Mouse (Mus musculus) cerebral cortex, adult 2 months (tissue): ENCODE data around the gene Lancl1.

Experiments
- WGBS: fragments of 180-500 bp; shearing (Covaris S2); methylation state at CpG from one replicate; pipeline ENCODE4 v1.1.7; 2018; 5-methylcytosine and 5-hydroxymethylcytosine counted together

The Lancl1 gene

DNA sequence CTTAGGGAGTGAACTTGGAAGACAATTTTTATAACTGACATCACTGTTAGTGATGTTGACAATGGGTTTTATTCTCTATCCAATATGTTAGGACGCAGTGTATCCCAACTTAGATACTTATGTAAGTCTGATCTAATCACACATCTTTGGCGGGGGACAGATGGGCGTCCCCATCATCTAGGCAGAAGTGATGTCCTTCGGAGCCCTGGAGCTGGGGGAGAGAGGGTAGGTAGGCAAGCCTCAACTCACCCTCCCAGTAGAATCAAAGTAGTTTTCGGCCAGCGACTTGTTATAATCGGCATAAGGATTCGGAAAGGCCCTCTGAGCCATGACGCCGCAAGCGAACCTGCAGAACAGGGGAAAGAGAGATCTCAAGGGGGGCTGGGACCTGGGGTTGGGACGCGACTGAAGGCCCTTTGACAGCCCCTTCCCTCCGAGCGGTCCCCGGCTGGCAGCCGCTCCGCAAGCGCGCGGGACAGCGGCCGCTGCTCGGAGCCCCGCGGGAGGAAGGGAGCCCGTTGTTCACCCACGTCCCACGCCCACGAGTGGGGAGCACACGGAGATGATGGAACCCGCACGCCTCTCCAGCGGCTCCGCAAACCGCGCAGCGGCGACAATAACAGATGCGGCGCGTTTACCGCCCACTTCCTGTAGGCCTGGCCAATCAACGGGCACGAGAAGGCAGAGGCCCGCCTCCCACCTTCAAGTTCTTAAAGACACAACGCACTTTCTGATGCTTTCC lies at the start of gene Lancl1:
Lancl1 (minus strand) TSS at position 627 of the 742 bp plus-strand sequence.
- WGBS = under 1% methylated on average over 47 of the region's 47 CpGs

- WGBS = 78% methylated on average over 7 of the region's 7 CpGs
Measured at GRCm38 (mm10) chr1:67079146-67079545, 40.5 kb upstream of the Lancl1 start.

DNA sequence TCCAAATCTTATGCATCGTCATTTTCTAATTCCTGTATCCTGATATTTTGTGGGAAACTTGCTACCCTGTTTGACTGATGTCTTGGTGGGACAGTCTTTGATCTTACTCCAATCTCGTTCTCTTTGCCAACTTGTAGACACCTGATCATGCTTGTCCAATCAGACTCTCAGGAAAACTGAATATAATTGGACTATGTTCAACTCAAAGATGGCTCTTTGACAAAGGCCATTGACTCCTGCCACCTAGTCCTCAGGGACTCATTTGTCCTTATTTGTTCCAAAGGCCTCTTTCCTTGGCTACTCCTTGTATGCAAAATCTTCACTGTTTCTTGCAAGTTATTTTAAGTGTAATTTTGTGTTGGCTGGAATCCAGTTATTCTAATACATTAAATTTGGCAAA lies 40.0 kb upstream of the Lancl1 start:
- 82% methylated on average over 2 of the region's 2 CpGs for WGBS

GRCm38 (mm10) chr1:67077739-67078138 lies 39.1 kb upstream of the Lancl1 start:
- 82% methylated on average over 2 of the region's 2 CpGs for WGBS

GRCm38 (mm10) chr1:67067561-67067960 lies 28.9 kb upstream of the Lancl1 start:
- WGBS = 67% methylated on average over 1 of the region's 1 CpGs

GRCm38 (mm10) chr1:67065347-67066270 lies 26.9 kb upstream of the Lancl1 start:
- 90% methylated on average over 9 of the region's 9 CpGs for WGBS

DNA sequence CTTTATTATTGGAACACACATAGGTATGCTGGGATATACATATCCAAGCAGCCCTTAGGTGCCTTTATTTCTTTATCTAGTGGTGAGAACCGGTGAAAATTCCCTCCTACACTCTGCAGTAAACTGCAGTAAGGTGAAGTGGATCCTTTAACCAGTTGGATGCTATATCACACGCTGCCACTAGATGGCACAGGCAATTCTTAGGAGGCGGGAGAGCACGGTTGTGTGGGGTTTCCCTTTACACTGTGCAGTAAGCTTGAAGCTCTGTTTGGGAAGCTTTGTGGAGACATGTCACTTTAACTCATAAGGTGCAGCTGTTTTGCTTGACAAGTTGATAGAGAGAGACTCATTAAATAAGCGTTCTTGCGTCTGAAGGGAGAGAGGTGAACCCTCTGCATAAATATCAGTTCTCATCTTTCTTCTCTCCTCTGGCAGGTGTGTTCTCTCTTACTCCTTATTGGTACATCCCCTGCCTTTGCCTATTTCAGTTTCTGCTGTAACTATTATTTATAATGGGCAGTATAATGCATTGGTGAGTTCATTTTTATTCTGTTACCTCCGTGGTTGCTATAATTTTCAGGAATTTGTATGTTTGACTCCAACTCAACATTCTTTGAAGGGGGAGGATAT lies 22.9 kb upstream of the Lancl1 start:
- 8% methylated on average over 7 of the region's 7 CpGs for WGBS

DNA sequence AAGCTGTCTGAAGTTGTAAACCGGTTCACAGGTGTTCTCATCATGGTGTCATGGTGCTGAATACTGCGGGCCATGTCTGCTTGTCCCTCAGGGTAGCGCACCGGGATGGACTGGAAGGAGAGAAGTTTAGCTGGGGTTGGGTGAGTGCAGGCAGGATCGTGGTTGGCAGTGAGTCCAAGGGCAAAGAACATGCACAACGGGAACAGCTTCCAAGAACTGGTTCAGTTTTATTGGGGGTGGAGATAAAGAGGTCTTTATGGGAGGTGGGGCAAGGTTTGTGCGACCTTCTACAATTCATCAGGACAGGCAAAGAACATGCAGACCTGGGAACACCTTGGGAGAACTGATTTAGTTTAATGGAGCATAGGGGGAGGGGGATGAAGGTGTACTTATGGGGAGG lies 17.1 kb upstream of the Lancl1 start:
- 92% methylated on average over 7 of the region's 7 CpGs for WGBS

DNA sequence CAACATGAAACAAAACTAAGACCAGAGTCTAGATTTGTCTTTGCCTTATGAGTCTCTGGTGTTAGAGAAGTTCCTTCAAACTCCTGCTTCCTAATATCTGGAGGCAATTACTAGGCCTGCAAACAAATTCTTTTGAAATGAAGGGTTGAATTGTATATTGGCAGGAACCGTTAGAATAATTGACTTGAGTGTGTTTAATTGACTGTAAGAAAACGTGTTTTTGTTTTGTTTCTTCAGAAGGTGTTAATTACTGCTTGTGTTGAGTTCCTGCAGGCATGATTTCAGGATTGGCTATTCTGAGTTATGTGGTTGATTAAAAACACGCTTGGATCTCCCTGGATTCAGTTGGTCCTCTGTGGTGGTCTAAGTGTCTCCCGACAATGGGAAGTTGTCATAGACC lies 14.0 kb upstream of the Lancl1 start:
- 47% methylated on average over 4 of the region's 4 CpGs for WGBS

DNA sequence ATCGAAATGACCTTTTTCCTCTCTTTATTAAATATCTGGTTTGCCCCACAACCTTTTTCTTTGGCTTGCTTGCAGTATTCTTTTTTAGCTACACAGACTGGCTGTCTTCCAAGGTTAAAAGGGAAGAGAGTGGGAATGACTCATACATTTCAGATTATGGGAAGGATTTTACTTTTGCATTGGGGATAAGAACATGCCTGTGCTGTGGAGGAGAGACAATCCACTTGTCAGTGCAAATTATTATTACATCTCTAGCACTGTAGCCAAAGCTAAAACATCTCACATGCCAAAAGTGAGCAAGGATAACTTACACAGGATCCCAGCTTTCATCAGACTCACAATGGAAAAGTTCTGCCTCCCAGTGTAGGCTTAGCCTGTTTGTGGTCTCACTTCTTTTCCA lies 10.9 kb upstream of the Lancl1 start:
- WGBS = 56% methylated on average over 1 of the region's 1 CpGs

GRCm38 (mm10) chr1:67048696-67049095 lies 10.0 kb upstream of the Lancl1 start:
- 82% methylated on average over 4 of the region's 4 CpGs for WGBS

- WGBS = 69% methylated on average over 1 of the region's 1 CpGs
Measured at GRCm38 (mm10) chr1:67045100-67045499, 6.4 kb upstream of the Lancl1 start.

DNA sequence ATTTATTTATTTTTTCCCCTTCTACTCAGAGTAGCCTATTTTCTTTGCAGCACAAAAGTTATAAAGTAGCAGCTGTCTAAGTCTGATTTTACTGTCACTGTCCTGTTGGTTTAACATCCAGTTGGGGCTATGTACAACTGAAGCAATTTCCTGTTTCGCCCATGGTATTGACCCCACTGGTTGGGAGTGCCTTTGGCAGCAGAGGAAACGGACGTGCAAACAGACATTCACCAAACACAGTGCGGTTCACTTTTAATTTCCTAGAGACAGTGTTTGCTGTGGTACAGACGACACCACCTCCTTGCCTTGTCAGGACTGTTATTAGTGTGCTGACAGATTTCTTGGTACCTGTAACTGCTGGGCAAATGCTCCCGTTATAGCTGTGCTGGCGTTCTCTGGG lies 3.9 kb upstream of the Lancl1 start:
- 75% methylated on average over 7 of the region's 7 CpGs for WGBS

DNA sequence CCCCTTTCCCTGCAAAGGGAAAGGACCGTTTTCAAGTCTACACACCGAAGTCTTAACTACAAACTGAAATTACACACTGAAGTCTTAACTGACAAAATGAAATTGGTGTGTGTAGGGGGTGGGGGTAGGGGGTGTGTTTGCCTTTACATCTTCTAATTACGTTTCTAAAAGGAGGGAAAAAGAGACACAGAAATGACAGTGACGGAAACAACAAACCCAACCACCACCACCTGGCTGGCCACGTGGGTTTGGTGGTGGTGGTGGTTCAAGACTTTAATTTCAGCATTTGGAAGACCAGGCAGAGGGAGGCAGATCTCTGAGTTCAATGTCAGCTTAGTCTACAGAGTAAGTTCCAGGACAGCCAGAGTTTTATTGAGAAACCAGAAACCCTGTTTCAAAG lies 411 bp upstream of the Lancl1 start:
- WGBS = 0% methylated on average over 5 of the region's 5 CpGs

GRCm38 (mm10) chr1:67033278-67033677 lies 5.4 kb downstream of the Lancl1 start:
- WGBS = 48% methylated on average over 7 of the region's 7 CpGs

DNA sequence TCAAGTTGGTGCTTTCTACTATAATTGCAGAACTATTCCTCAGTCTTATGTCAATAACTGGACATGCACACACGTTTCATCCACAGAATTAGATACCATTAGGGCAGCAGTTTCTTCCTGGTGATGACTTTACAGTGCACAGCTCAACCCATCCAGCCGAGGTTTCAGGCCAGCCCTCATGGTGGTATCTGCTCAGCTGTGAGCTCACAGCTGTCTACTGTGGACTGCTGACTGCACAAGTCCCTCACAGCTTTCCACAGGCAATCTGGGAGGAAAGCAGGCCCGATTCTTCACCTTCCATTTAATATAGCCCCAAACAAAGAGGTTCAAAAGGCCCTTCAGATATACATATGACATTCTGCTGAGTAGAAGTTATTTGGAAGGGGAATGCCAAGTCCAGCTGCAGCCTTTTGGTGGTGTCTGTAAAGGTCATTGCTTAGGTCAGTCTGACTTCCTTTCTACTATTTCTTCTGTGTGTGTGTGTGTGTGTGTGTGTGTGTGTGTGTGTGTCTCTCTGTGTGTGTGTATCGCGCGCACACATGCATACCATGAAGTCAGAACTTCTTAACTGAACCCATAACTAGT lies 11.7 kb downstream of the Lancl1 start:
- 82% methylated on average over 6 of the region's 6 CpGs for WGBS

DNA sequence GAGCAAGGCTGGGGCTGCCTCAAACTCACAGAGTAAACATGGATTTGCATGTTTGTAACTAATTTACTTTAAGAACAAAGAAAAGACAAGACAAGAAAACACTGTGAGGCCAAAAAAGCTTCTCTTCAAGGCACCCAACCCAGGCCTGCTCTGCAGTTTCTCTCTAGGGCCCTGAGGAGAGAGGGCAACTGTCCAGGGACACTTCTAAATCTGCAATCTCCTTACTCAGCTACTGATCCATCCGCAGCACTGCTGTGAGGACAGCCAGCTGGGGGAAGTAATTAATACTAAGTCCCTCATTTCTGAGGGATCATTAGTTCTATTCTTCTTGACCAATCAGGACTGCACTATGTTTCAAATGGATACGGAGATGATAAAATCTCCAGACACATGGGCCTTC lies 12.5 kb downstream of the Lancl1 start:
- WGBS = 43% methylated on average over 2 of the region's 2 CpGs

- 80% methylated on average over 2 of the region's 2 CpGs for WGBS
Measured at GRCm38 (mm10) chr1:67022767-67023166, 15.9 kb downstream of the Lancl1 start.

DNA sequence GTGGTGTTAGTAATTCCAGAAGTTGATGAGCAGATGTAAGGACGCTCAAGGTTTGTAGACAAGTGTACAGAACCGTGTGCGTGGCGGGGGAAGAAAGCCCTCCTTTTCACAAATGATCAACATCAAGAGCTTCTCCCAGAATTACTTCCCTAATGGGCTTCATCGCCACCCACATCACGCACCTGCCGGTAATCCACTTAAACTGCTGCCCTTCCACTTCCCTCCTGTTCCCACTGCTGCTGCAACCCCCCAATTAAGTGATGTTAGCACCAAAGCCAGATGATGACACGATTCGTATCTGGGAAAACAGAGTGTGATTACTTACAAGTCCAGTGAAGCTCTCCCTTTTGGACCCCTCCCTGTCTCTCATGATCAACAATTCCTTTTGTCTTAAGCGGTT lies 16.6 kb downstream of the Lancl1 start:
- 68% methylated on average over 10 of the region's 10 CpGs for WGBS

DNA sequence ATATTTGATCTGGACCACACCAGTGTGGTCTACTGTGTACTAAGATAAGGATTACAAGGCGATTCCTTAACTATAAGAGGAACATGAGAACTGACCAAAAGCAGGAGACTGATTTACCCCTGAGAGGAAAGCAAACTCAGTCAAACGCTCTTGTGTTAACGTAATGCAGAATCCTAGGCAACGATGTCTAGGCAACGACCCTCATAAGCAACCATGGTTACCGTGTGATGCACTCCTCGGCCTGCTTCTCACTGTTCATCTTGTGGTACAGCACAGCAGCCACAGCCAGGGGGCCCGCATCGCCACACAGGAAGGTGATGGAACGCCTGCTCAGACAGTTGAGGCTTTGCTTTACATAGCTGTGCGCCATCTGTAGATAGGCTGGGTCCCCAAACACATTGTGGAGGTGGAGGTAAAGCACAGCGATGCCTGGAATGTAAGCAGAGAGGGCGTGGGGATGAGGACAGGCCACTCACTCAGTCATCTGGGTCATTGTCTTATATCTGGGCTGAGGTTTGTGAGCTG lies 18.0 kb downstream of the Lancl1 start:
- WGBS = 57% methylated on average over 13 of the region's 13 CpGs

DNA sequence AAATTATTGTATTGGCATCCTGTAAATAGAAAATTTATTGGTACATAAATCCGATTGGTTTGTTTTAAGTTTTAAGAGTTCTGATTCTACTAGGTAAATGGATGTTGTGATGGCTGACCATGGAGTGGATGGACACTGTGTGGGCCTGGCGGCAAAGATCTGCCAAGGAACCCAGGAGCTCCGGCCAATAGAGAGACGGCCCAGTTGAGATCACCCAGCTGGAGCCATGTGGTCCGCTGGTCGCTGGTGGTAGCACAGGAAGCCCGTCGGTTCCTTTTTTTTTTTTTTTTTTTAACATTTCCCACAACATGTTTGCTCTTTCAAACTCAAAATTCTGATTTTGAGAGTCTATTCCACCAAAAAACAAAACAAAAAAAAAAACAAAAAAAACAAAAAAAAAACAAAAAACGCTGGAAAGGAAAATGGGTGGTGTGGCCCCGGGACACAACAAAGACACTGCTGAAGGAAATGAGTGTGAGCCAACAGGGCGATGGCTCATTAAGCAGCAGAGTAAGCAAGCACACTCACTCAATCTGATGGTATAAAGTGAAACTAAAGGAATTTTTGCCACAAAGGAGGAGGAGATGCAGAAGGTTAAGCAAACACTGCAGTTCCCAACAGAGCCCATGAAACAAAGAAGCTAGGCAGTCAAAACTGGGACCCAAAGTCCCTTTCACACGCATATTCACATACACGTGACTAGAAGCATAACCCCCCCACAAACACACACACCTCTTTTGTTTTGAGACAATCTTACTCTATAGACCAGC lies 21.4 kb downstream of the Lancl1 start:
- 76% methylated on average over 13 of the region's 13 CpGs for WGBS
